Mouse (Mus musculus) kidney, adult 9 months (tissue): Measurements from ENCODE around the gene Scgb1a1.

Source experiments
- DNase-seq: peaks from one replicate; pipeline ENCODE4 v3.0.0; 2022

The Scgb1a1 gene

DNA sequence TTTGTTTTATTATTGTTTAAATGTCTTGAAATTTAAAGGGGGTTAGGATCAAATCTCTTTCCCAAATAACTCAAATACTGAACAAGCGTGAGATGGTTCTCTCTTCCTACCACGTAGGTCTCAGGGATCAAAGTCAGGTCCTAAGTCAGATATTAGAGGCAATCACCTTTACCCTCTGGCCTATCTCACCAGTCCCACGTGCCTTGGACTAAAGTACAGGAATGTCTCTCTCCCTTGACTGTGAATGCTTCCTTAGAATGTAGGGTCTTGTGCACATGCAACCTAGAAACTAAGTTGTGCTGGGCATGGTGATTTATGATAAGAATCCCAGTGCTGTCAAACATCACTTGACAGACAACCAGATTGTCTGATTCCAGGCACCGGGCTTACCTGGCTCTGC is 48.5 kb downstream of the Scgb1a1 start:
- no peak for DNase-seq

DNA sequence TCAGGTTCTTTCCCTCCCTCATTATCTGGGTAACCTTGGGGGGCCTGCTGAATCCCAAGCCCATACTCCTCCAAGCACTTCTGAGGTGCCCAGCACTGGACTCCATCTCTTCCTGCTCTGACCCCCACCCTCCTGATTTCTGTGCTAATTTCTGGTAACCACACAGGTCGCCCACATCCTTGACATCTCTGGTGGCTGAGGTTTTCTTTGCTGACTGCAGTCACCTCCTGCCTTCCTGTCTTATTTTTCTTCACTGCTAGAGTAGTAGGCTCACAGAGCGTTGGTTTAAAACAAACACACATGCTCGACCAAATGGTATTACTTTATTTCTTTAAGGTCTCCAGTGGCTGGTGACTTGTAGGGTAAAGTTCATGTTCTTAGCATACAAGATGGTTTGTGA is 49.6 kb downstream of the Scgb1a1 start:
- no peak for DNase-seq

DNA sequence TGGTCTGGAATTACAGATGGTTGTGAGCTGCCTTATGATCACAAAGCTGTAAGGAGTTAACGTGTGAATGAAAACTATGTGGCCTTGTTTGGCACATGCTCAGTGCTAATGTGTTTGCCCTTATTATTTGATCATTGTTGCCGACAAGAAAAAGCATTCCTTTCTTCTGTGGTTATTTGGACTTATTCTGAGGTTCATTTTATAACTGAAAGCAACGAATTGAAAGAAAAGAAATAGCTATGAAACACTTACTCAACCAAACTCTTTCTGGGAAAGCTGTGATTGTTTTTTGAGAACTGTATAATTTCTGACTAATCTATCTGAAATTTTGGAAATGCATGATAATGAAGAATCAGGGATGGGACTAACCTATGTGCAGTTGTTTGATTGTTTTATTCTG is 52.7 kb downstream of the Scgb1a1 start:
- DNase-seq, result no peak

DNA sequence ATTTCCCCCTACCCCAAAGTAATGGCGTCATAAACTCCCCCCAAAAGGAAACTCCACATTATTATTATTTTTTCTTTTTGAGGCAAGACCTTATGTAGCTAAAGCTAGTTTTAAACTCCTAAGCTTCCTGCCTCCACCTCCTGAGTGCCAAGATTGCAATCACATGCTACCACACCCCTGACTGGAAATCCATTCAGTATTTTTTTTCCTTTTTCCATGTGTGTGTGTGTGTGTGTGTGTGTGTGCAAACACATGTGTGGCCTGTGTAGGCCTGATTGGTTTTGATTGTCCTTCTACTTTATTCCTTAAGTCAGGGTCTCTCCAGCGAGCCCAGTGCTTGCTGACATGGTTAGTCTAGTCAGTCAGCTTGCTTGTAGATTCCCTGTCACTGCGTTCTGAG is 53.3 kb downstream of the Scgb1a1 start:
- DNase-seq, result no peak
